Mouse (Mus musculus) spleen, postnatal 14 days (tissue): Measurements from ENCODE around the gene Treh.

Experiments used
- DNase-seq, 2 experiments: peaks; one replicate each; pipeline ENCODE4 v3.0.0; 2021 to 2022; ENCODE audit warnings: low spot score in 2 of 2

Treh gene

GRCm38 (mm10) chr9:44716997-44717821, 44.2 kb downstream of the Treh start:
- DNase-seq: no peak

GRCm38 (mm10) chr9:44717822-44718242, 44.8 kb downstream of the Treh start:
- no peak for DNase-seq

GRCm38 (mm10) chr9:44718937-44719631, 46.1 kb downstream of the Treh start:
- DNase-seq: no peak

GRCm38 (mm10) chr9:44719632-44720357, 46.8 kb downstream of the Treh start:
- no peak for DNase-seq

GRCm38 (mm10) chr9:44720358-44721153, 47.5 kb downstream of the Treh start:
- no peak for DNase-seq

GRCm38 (mm10) chr9:44721154-44721876, 48.3 kb downstream of the Treh start:
- peak in 1 of 2 experiments; percentile 20 for DNase-seq

- no peak for DNase-seq
Measured at GRCm38 (mm10) chr9:44721877-44722186, 48.8 kb downstream of the Treh start.

- no peak for DNase-seq
Measured at GRCm38 (mm10) chr9:44722575-44722974, 49.5 kb downstream of the Treh start.

- no peak for DNase-seq
Measured at GRCm38 (mm10) chr9:44723008-44723407, 50.0 kb downstream of the Treh start.

GRCm38 (mm10) chr9:44723521-44724041, 50.5 kb downstream of the Treh start:
- no peak for DNase-seq

- DNase-seq: no peak
Measured at GRCm38 (mm10) chr9:44724223-44724622, 51.2 kb downstream of the Treh start.

- no peak for DNase-seq
Measured at GRCm38 (mm10) chr9:44724665-44725064, 51.6 kb downstream of the Treh start.

GRCm38 (mm10) chr9:44726431-44727146, 53.6 kb downstream of the Treh start:
- no peak for DNase-seq

- no peak for DNase-seq
Measured at GRCm38 (mm10) chr9:44727441-44727840, 54.4 kb downstream of the Treh start.

- no peak for DNase-seq
Measured at GRCm38 (mm10) chr9:44732130-44732549, 59.1 kb downstream of the Treh start.

- DNase-seq: no peak
Measured at GRCm38 (mm10) chr9:44732921-44733530, 60.0 kb downstream of the Treh start.

GRCm38 (mm10) chr9:44733671-44734523, 60.9 kb downstream of the Treh start:
- no peak for DNase-seq
